Mouse (Mus musculus) thymus, adult 18-20 months (tissue): ENCODE results near the gene Ephb1.

ENCODE experiments used
- DNase-seq, 2 experiments: peaks; one replicate each; pipeline ENCODE4 v3.0.0; 2022; ENCODE audit warnings: mixed read lengths in 2 of 2

Gene Ephb1

GRCm38 (mm10) chr9:101956228-101956627 is 398.3 kb downstream of the Ephb1 start:
- DNase-seq = no peak

DNA sequence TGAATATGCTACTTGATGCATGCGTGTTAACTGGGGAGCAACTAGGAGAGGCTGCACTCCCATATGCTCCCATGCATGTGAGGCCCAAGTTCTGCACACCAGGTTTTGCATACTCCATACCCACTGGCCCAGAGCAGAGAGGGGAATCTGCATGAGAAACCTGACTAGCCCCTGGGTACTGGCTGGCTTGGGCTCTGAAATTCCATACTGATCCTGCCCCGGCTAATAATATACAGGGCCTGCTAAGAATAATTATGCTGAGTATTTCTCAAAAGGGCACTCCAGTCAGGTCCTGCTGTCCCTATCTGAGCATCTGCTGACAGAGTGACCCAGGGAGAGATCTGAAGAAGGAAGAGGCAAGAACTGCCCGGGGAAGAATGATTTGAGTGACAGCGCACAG is 400.0 kb downstream of the Ephb1 start:
- DNase-seq = no peak

GRCm38 (mm10) chr9:101950101-101950500 is 404.4 kb downstream of the Ephb1 start:
- no peak for DNase-seq

GRCm38 (mm10) chr9:101945814-101946213 is 408.7 kb downstream of the Ephb1 start:
- DNase-seq = no peak

DNA sequence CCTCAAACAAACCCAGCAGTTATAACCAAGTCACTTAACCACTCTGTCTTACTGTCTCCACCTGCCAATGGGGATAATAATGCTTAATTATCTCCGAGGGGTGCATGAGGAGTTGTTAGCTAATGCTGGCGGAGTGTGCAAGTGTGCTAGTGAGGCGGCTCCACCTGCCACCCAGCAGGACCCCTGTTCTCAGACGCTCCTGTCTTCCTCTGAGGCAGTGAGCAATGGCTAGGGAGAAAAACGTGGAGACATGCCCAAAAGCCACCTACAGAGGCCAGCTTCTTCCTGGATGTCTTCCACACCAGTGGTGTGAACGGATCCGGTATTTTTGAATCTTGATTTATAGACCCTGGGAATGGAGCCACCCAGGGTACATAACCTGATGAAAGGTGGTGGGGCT is 409.2 kb downstream of the Ephb1 start:
- DNase-seq = no peak

- no peak for DNase-seq
Measured at GRCm38 (mm10) chr9:101942058-101942669, 412.3 kb downstream of the Ephb1 start.

- no peak for DNase-seq
Measured at GRCm38 (mm10) chr9:101940182-101940581, 414.3 kb downstream of the Ephb1 start.

GRCm38 (mm10) chr9:101939006-101939405 is 415.5 kb downstream of the Ephb1 start:
- DNase-seq = no peak

- no peak for DNase-seq
Measured at GRCm38 (mm10) chr9:101938066-101938465, 416.4 kb downstream of the Ephb1 start.

GRCm38 (mm10) chr9:101934887-101935286 is 419.6 kb downstream of the Ephb1 start:
- DNase-seq = no peak

DNA sequence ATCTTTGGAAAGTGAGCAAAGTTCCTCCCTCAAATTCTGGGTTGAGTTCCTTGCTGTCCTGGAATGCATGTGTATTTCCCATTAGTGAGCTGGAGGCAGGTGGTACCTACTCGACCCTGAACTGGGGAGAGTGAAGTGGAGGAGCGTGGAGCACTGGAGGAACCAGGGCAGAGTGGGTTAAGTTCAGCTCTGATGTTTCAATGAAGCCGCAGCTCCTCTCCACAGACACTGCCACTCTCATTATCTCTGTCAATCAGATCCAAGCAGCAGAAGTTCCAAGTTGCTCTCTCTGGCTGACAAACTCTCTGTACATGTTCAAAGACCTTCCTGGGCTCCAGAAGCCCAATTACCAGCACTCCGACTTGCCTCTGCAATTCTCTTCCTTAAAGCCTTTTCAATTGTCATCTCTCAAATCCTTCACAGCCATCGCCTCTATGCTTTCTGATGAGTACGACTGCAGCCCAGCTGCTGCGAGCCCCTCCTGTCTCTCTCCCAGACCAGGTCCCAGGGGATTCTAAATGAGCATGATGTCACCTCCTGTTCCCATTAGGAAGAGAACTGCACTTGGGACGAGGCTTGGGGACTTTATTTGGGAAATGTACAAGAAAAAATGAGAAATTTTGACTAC is 420.4 kb downstream of the Ephb1 start:
- no peak for DNase-seq

GRCm38 (mm10) chr9:101924829-101925228 is 429.7 kb downstream of the Ephb1 start:
- DNase-seq = no peak

- DNase-seq = no peak
Measured at GRCm38 (mm10) chr9:101922846-101923245, 431.6 kb downstream of the Ephb1 start.

GRCm38 (mm10) chr9:101919324-101919723 is 435.2 kb downstream of the Ephb1 start:
- no peak for DNase-seq

DNA sequence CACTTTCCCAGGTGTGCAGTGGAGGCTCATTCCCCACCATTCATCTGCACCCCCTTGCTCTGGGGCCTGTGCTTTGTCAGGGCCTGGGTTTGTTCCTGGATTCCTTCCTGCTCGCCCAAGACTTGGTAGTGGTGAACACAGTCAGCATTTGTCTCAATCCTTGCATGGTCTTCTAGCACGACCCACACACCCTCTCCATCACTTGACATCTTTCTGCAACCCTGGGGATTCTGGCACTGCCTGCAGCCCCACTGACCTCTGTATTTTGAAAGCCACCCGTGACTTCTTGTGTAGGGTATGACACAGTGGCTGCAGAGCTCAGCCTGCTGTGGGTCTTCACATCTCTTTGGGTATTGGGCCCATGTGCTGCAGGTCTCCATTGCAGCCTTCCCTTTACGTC is 435.7 kb downstream of the Ephb1 start:
- no peak for DNase-seq

- no peak for DNase-seq
Measured at GRCm38 (mm10) chr9:101915082-101915481, 439.4 kb downstream of the Ephb1 start.

GRCm38 (mm10) chr9:101911176-101911866 is 443.2 kb downstream of the Ephb1 start:
- no peak for DNase-seq

DNA sequence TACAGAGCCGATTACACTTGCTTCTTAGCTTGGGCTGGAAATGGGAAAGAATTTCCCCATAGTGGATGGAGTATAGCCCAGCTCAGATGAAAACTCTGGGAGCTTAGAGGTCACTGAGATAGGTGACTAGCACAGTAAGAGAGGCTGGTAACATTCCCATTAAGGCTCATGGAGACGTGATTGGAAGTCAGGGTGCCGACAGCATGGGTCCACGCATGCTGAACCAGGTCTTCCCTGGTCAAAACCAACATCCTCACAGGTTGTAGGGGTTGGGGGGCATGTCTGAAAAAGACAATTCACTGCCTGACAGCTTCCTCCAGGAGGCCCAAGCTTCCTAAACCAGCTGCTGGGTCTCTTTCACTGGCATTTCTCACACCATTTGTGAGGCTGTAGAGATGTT is 445.0 kb downstream of the Ephb1 start:
- no peak for DNase-seq

- DNase-seq = no peak
Measured at GRCm38 (mm10) chr9:101908849-101909248, 445.6 kb downstream of the Ephb1 start.

GRCm38 (mm10) chr9:101907747-101908255 is 446.7 kb downstream of the Ephb1 start:
- no peak for DNase-seq

- DNase-seq = no peak
Measured at GRCm38 (mm10) chr9:101903406-101903805, 451.1 kb downstream of the Ephb1 start.

GRCm38 (mm10) chr9:101897851-101898250 is 456.6 kb downstream of the Ephb1 start:
- no peak for DNase-seq

DNA sequence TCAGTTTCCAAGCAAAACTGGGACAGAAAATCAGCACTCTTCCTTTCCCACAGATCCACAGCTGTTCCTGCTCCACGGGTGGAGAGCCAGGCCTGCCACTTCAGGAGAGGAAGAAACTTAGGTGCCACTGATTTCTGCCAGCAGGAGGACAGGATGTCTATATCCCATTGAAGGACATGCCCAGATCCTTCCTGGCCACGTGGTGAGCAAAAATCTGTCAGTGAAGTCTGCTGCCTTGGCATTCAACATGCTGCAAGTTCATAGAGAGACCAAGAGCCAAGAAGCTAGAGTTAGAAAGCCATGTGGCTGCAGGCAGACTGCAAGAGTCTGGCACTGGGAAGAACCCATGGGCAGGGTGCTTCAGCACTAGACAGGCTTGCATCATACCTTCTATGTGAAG is 471.2 kb downstream of the Ephb1 start:
- no peak for DNase-seq
